Mouse (Mus musculus) CH12.LX (cell line): ENCODE data around the gene Cblb. TPM values are rescaled to one million over a fixed set of nuclear protein-coding genes. Genes with fewer than 3 reads are reported as not detected.

ENCODE experiments used
- DNase-seq: peaks from one replicate; pipeline ENCODE4 v3.0.0-alpha.2; 2013; ENCODE audit errors: extremely low read depth
- H3K27ac ChIP-seq: 2 replicates; pipeline ENCODE4 v1.5.1; 2012; ENCODE audit warnings: low read depth, mild to moderate bottlenecking, control low read depth, moderate library complexity; ENCODE audit not compliant: insufficient read depth
- H3K27me3 ChIP-seq: replicated peaks from 2 replicates; pipeline ENCODE3; 2012; ENCODE audit warnings: inconsistent platforms
- H3K36me3 ChIP-seq, 2 experiments: replicated peaks in 1 of 2; 2 replicates each; pipeline versions ENCODE3 to v1.6.1; 2012; ENCODE audit warnings: inconsistent platforms in 1 of 2, low read length in 1 of 2, mild to moderate bottlenecking in 1 of 2, mixed read lengths in 1 of 2, moderate library complexity in 1 of 2; ENCODE audit not compliant: control insufficient read depth in 1 of 2, insufficient read depth in 1 of 2
- H3K4me1 ChIP-seq, 2 experiments: 2 replicates each; pipeline ENCODE4 v1.6.1; 2012; ENCODE audit warnings: inconsistent platforms in 1 of 2, moderate library complexity in 1 of 2; ENCODE audit not compliant: insufficient read depth in 2 of 2, control insufficient read depth in 1 of 2
- H3K4me2 ChIP-seq: 2 replicates; pipeline ENCODE4 v1.6.1; 2012; ENCODE audit warnings: low read depth, mild to moderate bottlenecking, control low read depth; ENCODE audit not compliant: poor library complexity, insufficient read depth, severe bottlenecking
- H3K4me3 ChIP-seq, 3 experiments: fragments of 150-350 bp in 1 of 3; sonication (generic) in 1 of 3; replicated peaks in 1 of 3; 2 replicates each; pipeline versions ENCODE3 to v1.5.1; 2011 to 2012; ENCODE audit warnings: low read depth in 2 of 3, low read length in 2 of 3, mild to moderate bottlenecking in 2 of 3, moderate library complexity in 2 of 3, control low read depth in 1 of 3, improper control_type of control experiment in 1 of 3, inconsistent platforms in 1 of 3, mixed read lengths in 1 of 3; ENCODE audit not compliant: poor library complexity in 1 of 3
- H3K79me2 ChIP-seq: replicated peaks from 2 replicates; pipeline ENCODE4 v1.6.1; 2012; ENCODE audit warnings: mild to moderate bottlenecking, moderate library complexity; ENCODE audit not compliant: control insufficient read depth, poor library complexity, insufficient read depth, severe bottlenecking; ENCODE audit errors: extremely low read depth
- H3K9ac ChIP-seq: 2 replicates; pipeline ENCODE4 v1.6.1; 2012; ENCODE audit warnings: low read depth, mild to moderate bottlenecking, control low read depth, moderate library complexity; ENCODE audit not compliant: insufficient read depth
- H3K9me3 ChIP-seq: replicated peaks from 2 replicates; pipeline ENCODE3; 2012; ENCODE audit warnings: low read length, inconsistent platforms, mixed read lengths
- CHD1 ChIP-seq: IDR thresholded peaks from 2 replicates; pipeline ENCODE4 v1.6.1; 2012; ENCODE audit warnings: low read depth, low read length, improper control_type of control experiment, inconsistent platforms
- CTCF ChIP-seq, 2 experiments: IDR thresholded peaks in 1 of 2; conservative IDR thresholded peaks in 1 of 2; 2 replicates each; pipeline ENCODE4 v1.5.1; 2011 to 2012; ENCODE audit warnings: low read depth in 2 of 2, low read length in 2 of 2, improper control_type of control experiment in 1 of 2, inconsistent platforms in 1 of 2, mild to moderate bottlenecking in 1 of 2, moderate library complexity in 1 of 2
- ELF1 ChIP-seq: IDR thresholded peaks from 2 replicates; pipeline ENCODE4 v1.6.1; 2014; ENCODE audit warnings: low read depth, mild to moderate bottlenecking, inconsistent platforms, low read length, improper control_type of control experiment
- GABPA ChIP-seq: IDR thresholded peaks from 2 replicates; pipeline ENCODE4 v1.6.1; 2012; ENCODE audit warnings: low read depth, low read length, improper control_type of control experiment, inconsistent platforms; ENCODE audit not compliant: insufficient replicate concordance
- JUN ChIP-seq: IDR thresholded peaks from 2 replicates; pipeline ENCODE4 v1.6.1; 2011; ENCODE audit warnings: low read depth, mild to moderate bottlenecking, low read length, improper control_type of control experiment, moderate library complexity; ENCODE audit not compliant: insufficient read depth
- JUND ChIP-seq: conservative IDR thresholded peaks from 2 replicates; pipeline ENCODE4 v1.6.1; 2011; ENCODE audit warnings: low read depth, low read length, improper control_type of control experiment
- KAT2A ChIP-seq: IDR thresholded peaks from 2 replicates; pipeline ENCODE4 v1.6.1; 2012; ENCODE audit warnings: low read length, improper control_type of control experiment, inconsistent platforms; ENCODE audit not compliant: insufficient replicate concordance
- MAFK ChIP-seq: IDR thresholded peaks from 2 replicates; pipeline ENCODE4 v1.6.1; 2011; ENCODE audit warnings: low read length, improper control_type of control experiment; ENCODE audit not compliant: insufficient replicate concordance
- MAX ChIP-seq: IDR thresholded peaks from 2 replicates; pipeline ENCODE4 v1.6.1; 2011; ENCODE audit warnings: low read length, improper control_type of control experiment
- MEF2A ChIP-seq: IDR thresholded peaks from 2 replicates; pipeline ENCODE4 v1.6.1; 2014; ENCODE audit warnings: low read depth, mild to moderate bottlenecking, inconsistent platforms, low read length, improper control_type of control experiment, borderline replicate concordance
- MXI1 ChIP-seq: IDR thresholded peaks from 2 replicates; pipeline ENCODE4 v1.6.1; 2011; ENCODE audit warnings: mild to moderate bottlenecking, low read depth, low read length, improper control_type of control experiment
- MYC ChIP-seq: IDR thresholded peaks from 2 replicates; pipeline ENCODE4 v1.6.1; 2011; ENCODE audit warnings: low read depth, mild to moderate bottlenecking, improper control_type of control experiment, low read length
- NELFE ChIP-seq: IDR thresholded peaks from 2 replicates; pipeline ENCODE4 v1.6.1; 2011; ENCODE audit warnings: low read depth, low read length, improper control_type of control experiment
- NRF1 ChIP-seq: IDR thresholded peaks from 2 replicates; pipeline ENCODE4 v1.6.1; 2014; ENCODE audit warnings: low read depth, mild to moderate bottlenecking, inconsistent platforms, low read length, improper control_type of control experiment, moderate library complexity
- RAD21 ChIP-seq: IDR thresholded peaks from 2 replicates; pipeline ENCODE4 v1.6.1; 2011; ENCODE audit warnings: low read depth, mild to moderate bottlenecking, low read length, improper control_type of control experiment, moderate library complexity
- SIN3A ChIP-seq: IDR thresholded peaks from 2 replicates; pipeline ENCODE4 v1.6.1; 2012; ENCODE audit warnings: low read length, improper control_type of control experiment, inconsistent platforms
- TCF12 ChIP-seq: IDR thresholded peaks from 2 replicates; pipeline ENCODE4 v1.6.1; 2014; ENCODE audit warnings: low read depth, mild to moderate bottlenecking, inconsistent platforms, low read length, improper control_type of control experiment
- UBTF ChIP-seq: IDR thresholded peaks from 2 replicates; pipeline ENCODE4 v1.6.1; 2012; ENCODE audit warnings: low read depth, mild to moderate bottlenecking, inconsistent platforms, low read length, improper control_type of control experiment, moderate library complexity
- ZKSCAN1 ChIP-seq: IDR thresholded peaks from 2 replicates; pipeline ENCODE4 v1.6.1; 2012; ENCODE audit warnings: low read depth, inconsistent platforms, low read length, improper control_type of control experiment, borderline replicate concordance
- ZNF384 ChIP-seq: IDR thresholded peaks from 2 replicates; pipeline ENCODE4 v1.6.1; 2012; ENCODE audit warnings: low read depth, low read length, improper control_type of control experiment, inconsistent platforms
- dilution Hi-C: fragments of 300-500 bp; cut with MboI; formaldehyde crosslinking; loops from 2 replicates; pipeline ENCODE4 v1.14.3; 2020; ENCODE audit warnings: low sequenced_read_pairs; ENCODE audit not compliant: extremely low pct_unique_long_range_greater_than_20kb, extremely low pct_ligation_motif_present
- in situ Hi-C: fragments of 300-500 bp; cut with MboI; formaldehyde crosslinking; loops from 3 replicates; pipeline ENCODE4 v1.14.3; 2019; ENCODE audit warnings: low sequenced_read_pairs, low pct_ligation_motif_present, low pct_unique_long_range_greater_than_20kb, mixed read lengths
- polyA plus RNA-seq: library from polyadenylated mRNA; unstranded; fragments of >175 nt; gene quantifications from 2 replicates; pipeline ENCODE4 v1.2.1, GENCODE M21; 2012; ENCODE audit warnings: low read depth; ENCODE audit not compliant: insufficient read length
- total RNA-seq, 2 experiments: library from RNA; depleted of rRNA; stranded (reverse); fragments of 300-350 nt in 1 of 2; fragments of >200 nt in 1 of 2; gene quantifications; 2 replicates each; pipeline ENCODE4 v1.2.3; 2012 to 2014

The Cblb gene
- total and polyA plus RNA-seq, 3 experiments, result 3.5 to 18.9 (median 6.3) TPM

DNA sequence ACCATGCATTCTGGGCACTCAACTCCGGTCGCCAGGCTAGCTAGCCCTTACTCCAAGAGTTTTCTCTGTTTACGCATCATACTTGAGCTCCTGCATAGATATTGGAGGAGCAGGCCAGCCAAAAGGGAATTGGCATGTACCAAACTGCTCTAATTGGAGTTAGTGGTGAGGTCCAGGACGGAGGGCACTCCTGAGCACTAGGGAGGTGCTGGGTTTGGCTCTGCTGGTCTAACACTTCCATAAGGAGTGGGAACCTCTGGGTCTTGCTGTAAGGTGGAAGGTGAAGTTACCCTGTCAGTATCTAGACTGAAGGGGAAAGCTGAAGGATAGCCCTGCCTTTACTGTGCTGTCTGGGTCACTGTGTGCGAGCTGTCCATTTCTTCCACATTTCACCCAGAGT lies 39.1 kb downstream of the Cblb start:
- Histone ChIP-seq H3K9ac (no peak overlapping the region), H3K27me3 (no peaks in the 10 kb centered on the region), H3K4me1 (peaks cover 2 to 37% of the 10 kb centered on the region in 2 experiments; a peak in 2 of 4 replicates), H3K4me3 (no peak overlapping the region), H3K9me3 (no peaks in the 10 kb centered on the region), H3K27ac (no peak overlapping the region), H3K4me2 (no peak overlapping the region), H3K36me3 (peaks cover 0 to 35% of the 10 kb centered on the region in 2 experiments), H3K79me2 (no peaks in the 10 kb centered on the region)
- no peak for DNase-seq
- in situ Hi-C loops (no loop called here), dilution Hi-C loops (no loop called here)
- no peak for TF ChIP-seq TCF12
- TF ChIP-seq RAD21, result no peak
- no peak for TF ChIP-seq ELF1
- TF ChIP-seq MYC, result no peak
- no peak for TF ChIP-seq MAFK
- no peak for TF ChIP-seq ZKSCAN1
- TF ChIP-seq MEF2A, result no peak
- TF ChIP-seq NRF1, result no peak
- TF ChIP-seq UBTF, result no peak
- no peak for TF ChIP-seq KAT2A
- no peak for TF ChIP-seq CTCF (conservative IDR thresholded peaks at IDR 0.05 in 1 of 2, IDR thresholded peaks at IDR 0.05 in 1 of 2; ENCODE audit: low read depth in 2 of 2, low read length in 2 of 2)
- TF ChIP-seq GABPA, result no peak
- TF ChIP-seq MXI1, result no peak
- TF ChIP-seq JUN, result no peak
- TF ChIP-seq SIN3A, result no peak
- no peak for TF ChIP-seq JUND

DNA sequence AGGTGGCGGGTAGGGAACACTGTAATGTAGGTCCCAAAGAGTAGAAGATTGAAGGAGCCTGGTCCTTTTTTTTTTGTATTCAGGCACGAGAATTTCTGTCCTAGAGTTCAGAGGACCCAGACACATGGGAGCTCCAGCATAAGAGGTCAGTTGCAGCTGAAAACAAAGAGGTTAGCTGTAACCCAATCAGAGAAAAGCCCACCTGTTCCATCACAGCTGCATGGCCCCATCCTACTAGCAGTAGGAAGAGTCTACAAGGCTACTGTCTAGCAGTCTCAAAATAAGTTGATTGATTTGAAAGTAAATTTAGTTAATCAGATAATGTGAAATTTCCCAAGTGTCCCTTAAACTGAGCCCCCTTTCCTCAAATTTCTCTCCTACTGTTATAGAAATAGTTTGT lies 40.3 kb downstream of the Cblb start:
- no peak overlapping the region for H3K4me3 ChIP-seq
- H3K9ac ChIP-seq, result no peak overlapping the region
- no peak overlapping the region for H3K4me2 ChIP-seq
- in situ Hi-C loops (no loop called here), dilution Hi-C loops (no loop called here)
- peaks cover 0 to 35% of the 10 kb centered on the region in 2 experiments for H3K36me3 ChIP-seq
- no peak for DNase-seq
- no peaks in the 10 kb centered on the region; the same call in 1 of the 2 replicates for H3K79me2 ChIP-seq
- H3K27ac ChIP-seq, result no peak overlapping the region
- TF ChIP-seq NELFE (no peak), ZNF384 (no peak), CHD1 (no peak), JUN (no peak), ELF1 (no peak), MAX (no peak)
- TF ChIP-seq, all 38 proteins: peak for 0
- Histone ChIP-seq H3K27me3 (no peaks in the 10 kb centered on the region), H3K9me3 (no peaks in the 10 kb centered on the region), H3K4me1 (peaks cover 2 to 37% of the 10 kb centered on the region in 2 experiments; a peak in 2 of 4 replicates)
